Mouse (Mus musculus) limb, embryonic 13.5 days (tissue): ENCODE results near the gene Ms4a14. TPM values are rescaled to one million over a fixed set of nuclear protein-coding genes. Genes with fewer than 3 reads are reported as not detected.
A peak's percentile ranks its signal among the peaks of the same experiment; 100 is the strongest.
"Not testable (repeated sequence)": the region's sequence is repeated elsewhere in the genome, so short reads cannot be mapped to it uniquely, and the experiment has no call there.

Source experiments
- ATAC-seq: fragments of 200-750 bp; cut with Nextera tagmentation; 2 replicates; pipeline ENCODE4 v1.8.0; 2017; ENCODE audit warnings: low read depth, moderate number of reproducible peaks, moderate TSS enrichment; ENCODE audit not compliant: low FRiP score
- H3K27ac ChIP-seq: fragments of 300-500 bp; sonication (generic); 2 replicates; pipeline ENCODE4 v1.5.1; 2015; ENCODE audit warnings: inconsistent platforms, mild to moderate bottlenecking, moderate library complexity
- H3K27me3 ChIP-seq: fragments of 300-500 bp; sonication (generic); 2 replicates; pipeline ENCODE4 v1.6.1; 2015; ENCODE audit warnings: mild to moderate bottlenecking, inconsistent platforms
- H3K36me3 ChIP-seq: fragments of 300-500 bp; sonication (generic); 2 replicates; pipeline ENCODE4 v1.6.1; 2015; ENCODE audit warnings: inconsistent platforms, mild to moderate bottlenecking, moderate library complexity
- H3K4me1 ChIP-seq: fragments of 300-500 bp; sonication (generic); 2 replicates; pipeline ENCODE4 v1.6.1; 2015; ENCODE audit warnings: inconsistent platforms
- H3K4me2 ChIP-seq: fragments of 300-500 bp; sonication (generic); replicated peaks from 2 replicates; pipeline ENCODE4 v1.6.1; 2015; ENCODE audit warnings: inconsistent platforms, mild to moderate bottlenecking, moderate library complexity
- H3K4me3 ChIP-seq: fragments of 300-500 bp; sonication (generic); 2 replicates; pipeline ENCODE4 v1.5.1; 2015; ENCODE audit warnings: moderate library complexity, mild to moderate bottlenecking, inconsistent platforms
- H3K9ac ChIP-seq: fragments of 300-500 bp; sonication (generic); 2 replicates; pipeline ENCODE4 v1.6.1; 2015; ENCODE audit warnings: mild to moderate bottlenecking, inconsistent platforms
- H3K9me3 ChIP-seq: fragments of 300-500 bp; sonication (generic); 2 replicates; pipeline ENCODE4 v1.6.1; 2016; ENCODE audit warnings: inconsistent platforms
- WGBS: fragments of 180-500 bp; shearing (Covaris S2); methylation state at CpG from one replicate; pipeline ENCODE4 v1.1.7; 2015; 5-methylcytosine and 5-hydroxymethylcytosine counted together
- polyA plus RNA-seq: library from polyadenylated mRNA; unstranded; fragments of >200 nt; fragmentation: Nextera tagmentation; extraction: Ambion mirVana; gene quantifications from 2 replicates; pipeline ENCODE4 v1.2.1, GENCODE M21; 2015

Ms4a14 gene
- polyA plus RNA-seq, 1 experiment from 2014 or later = not detected

GRCm38 (mm10) chr19:11298939-11299338 is 15.3 kb downstream of the Ms4a14 start:
- no peak overlapping the region for H3K27ac ChIP-seq
- H3K4me2 ChIP-seq = no peak overlapping the region
- no peaks in the 10 kb centered on the region for H3K4me1 ChIP-seq
- no peaks in the 10 kb centered on the region for H3K9me3 ChIP-seq
- H3K9ac ChIP-seq = no peak overlapping the region
- ATAC-seq = no peak
- no peaks in the 10 kb centered on the region for H3K36me3 ChIP-seq
- WGBS = 63% methylated on average over 2 of the region's 2 CpGs
- H3K4me3 ChIP-seq = no peak overlapping the region
- no peaks in the 10 kb centered on the region for H3K27me3 ChIP-seq

DNA sequence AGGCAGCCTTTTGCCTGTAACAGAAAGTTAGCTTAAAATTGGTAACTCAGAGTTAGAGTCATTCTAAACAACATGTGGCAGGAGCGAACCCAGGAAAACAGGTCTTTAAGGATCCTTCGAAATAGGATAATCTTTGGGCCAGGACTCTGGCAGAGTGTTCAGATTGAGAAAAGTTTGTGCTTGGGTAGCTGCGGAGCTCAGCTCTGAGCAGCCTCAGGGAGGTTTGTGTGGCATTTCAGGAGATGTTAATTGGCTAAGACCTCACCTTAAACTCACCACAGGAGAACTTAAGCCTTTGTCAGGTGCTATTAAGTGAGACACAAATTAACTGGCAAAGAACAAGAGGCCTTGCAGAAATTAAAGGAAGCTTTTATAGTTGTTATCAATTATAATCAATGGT is 20.6 kb downstream of the Ms4a14 start:
- 10% methylated on average over 3 of the region's 3 CpGs for WGBS

DNA sequence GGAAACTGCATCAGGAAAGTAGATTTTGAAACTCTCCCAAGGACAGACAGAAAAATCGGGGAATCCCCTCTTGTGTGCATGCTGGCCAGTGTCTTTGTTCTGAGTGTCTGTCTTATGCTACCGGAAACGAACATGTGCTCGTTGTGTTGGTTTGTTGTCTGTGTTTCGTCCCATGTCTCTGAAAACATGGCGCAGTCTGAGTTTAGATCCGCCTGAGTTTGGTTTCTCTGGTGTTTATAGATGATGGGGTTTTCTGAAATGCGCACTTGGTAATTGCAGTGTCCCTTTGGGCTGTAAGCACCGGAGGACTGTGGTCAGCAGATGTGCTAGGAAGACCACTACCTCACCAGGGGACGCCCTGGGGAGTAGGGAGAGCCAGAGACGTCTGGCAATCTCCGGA is 21.3 kb downstream of the Ms4a14 start:
- H3K4me2 ChIP-seq = peak overlapping the region; percentile 65
- no peaks in the 10 kb centered on the region for H3K27me3 ChIP-seq
- no peaks in the 10 kb centered on the region for H3K9me3 ChIP-seq
- no peak overlapping the region; the same call in 1 of the 2 replicates for H3K27ac ChIP-seq
- no peak for ATAC-seq
- H3K4me1 ChIP-seq = no peaks in the 10 kb centered on the region
- H3K4me3 ChIP-seq = peak overlapping the region; percentile 45
- H3K9ac ChIP-seq = peak overlapping the region; percentile 51
- 12% methylated on average over 12 of the region's 12 CpGs for whole genome bisulfite sequencing
- no peaks in the 10 kb centered on the region for H3K36me3 ChIP-seq

More for the DNA sequence above, 20.6 kb downstream of the Ms4a14 start:
- not testable (repeated sequence) for H3K9me3 ChIP-seq, H3K27ac ChIP-seq, ATAC-seq, H3K36me3 ChIP-seq, H3K9ac ChIP-seq, H3K4me1 ChIP-seq, H3K27me3 ChIP-seq
- peak overlapping the region; percentile 65 for H3K4me2 ChIP-seq
- H3K4me3 ChIP-seq = peak overlapping the region; percentile 45

DNA sequence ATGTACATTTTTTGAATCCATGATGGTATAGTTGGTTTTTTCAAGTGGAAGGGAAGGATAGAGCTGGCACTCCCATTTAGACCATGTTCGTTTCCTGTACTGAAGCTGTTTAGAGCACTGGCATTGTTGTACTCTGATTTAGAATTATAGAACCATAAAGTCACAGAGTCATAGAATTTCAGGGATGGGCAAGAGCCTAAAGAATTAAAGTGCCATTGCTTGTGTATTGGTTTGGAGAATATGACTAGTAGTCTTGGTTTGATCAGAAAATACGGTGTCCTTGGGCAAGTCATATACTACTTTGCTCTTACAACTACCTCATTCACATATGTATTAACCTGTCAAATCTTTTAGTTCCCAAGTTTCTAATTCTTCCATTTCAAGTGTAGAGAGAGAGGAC is 30.5 kb downstream of the Ms4a14 start, which contains the start of gene Ms4a5:
Ms4a5 (minus strand) TSS at position 101 of the 400 bp plus-strand sequence.
- no peaks in the 10 kb centered on the region for H3K27me3 ChIP-seq
- ATAC-seq = no peak
- no peaks in the 10 kb centered on the region for H3K9me3 ChIP-seq
- no peak within 1 kb of the TSS for H3K9ac ChIP-seq
- no peak within 1 kb of the TSS for H3K4me3 ChIP-seq
- H3K4me2 ChIP-seq = no peak within 1 kb of the TSS
- H3K36me3 ChIP-seq = no peaks in the 10 kb centered on the region
- no peaks in the 10 kb centered on the region for H3K4me1 ChIP-seq
- no peak within 1 kb of the TSS for H3K27ac ChIP-seq
- 93% methylated on average over 2 of the region's 2 CpGs for WGBS

GRCm38 (mm10) chr19:11280223-11280622 is 34.0 kb downstream of the Ms4a14 start:
- Histone ChIP-seq H3K9me3 (no peaks in the 10 kb centered on the region), H3K36me3 (no peaks in the 10 kb centered on the region), H3K27me3 (no peaks in the 10 kb centered on the region), H3K4me2 (no peak overlapping the region), H3K4me1 (no peaks in the 10 kb centered on the region), H3K4me3 (no peak overlapping the region), H3K27ac (no peak overlapping the region), H3K9ac (no peak overlapping the region)
- WGBS = 82% methylated on average over 3 of the region's 3 CpGs
- ATAC-seq = no peak

GRCm38 (mm10) chr19:11276431-11276830 is 37.8 kb downstream of the Ms4a14 start:
- ATAC-seq = no peak
- Histone ChIP-seq H3K4me3 (no peak overlapping the region), H3K9ac (no peak overlapping the region), H3K27ac (no peak overlapping the region), H3K4me2 (no peak overlapping the region), H3K9me3 (no peaks in the 10 kb centered on the region), H3K4me1 (no peaks in the 10 kb centered on the region), H3K27me3 (no peaks in the 10 kb centered on the region), H3K36me3 (no peaks in the 10 kb centered on the region)
- 62% methylated on average over 5 of the region's 5 CpGs for WGBS

- Histone ChIP-seq H3K27ac (no peak overlapping the region), H3K27me3 (no peaks in the 10 kb centered on the region), H3K9me3 (no peaks in the 10 kb centered on the region), H3K4me2 (no peak overlapping the region), H3K4me1 (no peaks in the 10 kb centered on the region), H3K4me3 (no peak overlapping the region), H3K9ac (no peak overlapping the region), H3K36me3 (no peaks in the 10 kb centered on the region)
- 73% methylated on average over 4 of the region's 4 CpGs for WGBS
- no peak for ATAC-seq
Observed at GRCm38 (mm10) chr19:11266956-11267355, 47.3 kb downstream of the Ms4a14 start.

- no peak for ATAC-seq
- no peaks in the 10 kb centered on the region for H3K27me3 ChIP-seq
- no peak within 1 kb of the TSS for H3K4me3 ChIP-seq
- H3K36me3 ChIP-seq = no peaks in the 10 kb centered on the region
- H3K9me3 ChIP-seq = no peaks in the 10 kb centered on the region
- H3K4me2 ChIP-seq = no peak within 1 kb of the TSS
- H3K4me1 ChIP-seq = no peaks in the 10 kb centered on the region
- H3K9ac ChIP-seq = no peak within 1 kb of the TSS
- no peak within 1 kb of the TSS for H3K27ac ChIP-seq
- WGBS = 86% methylated on average over 8 of the region's 8 CpGs
Observed at GRCm38 (mm10) chr19:11266052-11266845, 48.0 kb downstream of the Ms4a14 start, which contains the start of gene Ms4a1. Gene Ms4a1, minus strand, starts transcription at chr19:11266241.

GRCm38 (mm10) chr19:11264602-11265185 is 49.6 kb downstream of the Ms4a14 start:
- Histone ChIP-seq H3K4me3 (no peak overlapping the region), H3K36me3 (no peaks in the 10 kb centered on the region), H3K9ac (no peak overlapping the region), H3K27me3 (no peaks in the 10 kb centered on the region), H3K27ac (no peak overlapping the region), H3K4me2 (no peak overlapping the region), H3K9me3 (no peaks in the 10 kb centered on the region), H3K4me1 (no peaks in the 10 kb centered on the region)
- no peak for ATAC-seq
- WGBS = 86% methylated on average over 9 of the region's 9 CpGs

DNA sequence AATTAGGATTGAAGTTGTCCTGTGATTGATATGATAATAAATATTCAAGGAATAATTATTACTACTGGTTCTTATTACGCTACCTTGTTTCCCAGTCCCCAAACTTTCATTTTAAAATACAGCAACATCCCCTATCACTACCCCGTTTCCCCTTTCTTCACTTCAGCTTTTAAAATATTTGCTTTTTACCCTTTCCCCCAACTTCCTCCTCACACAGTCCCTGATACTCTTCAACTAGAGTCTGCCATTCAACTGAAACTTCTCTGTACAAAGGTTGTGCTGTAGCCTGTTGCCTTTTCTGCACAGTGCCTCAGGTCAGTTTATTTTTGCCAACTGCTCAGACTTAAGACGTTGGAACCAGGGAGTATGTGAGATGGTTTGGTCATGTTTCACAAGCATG is 50.7 kb downstream of the Ms4a14 start:
- whole genome bisulfite sequencing = 87% methylated on average over 3 of the region's 3 CpGs
- no peaks in the 10 kb centered on the region for H3K9me3 ChIP-seq
- no peak overlapping the region for H3K4me2 ChIP-seq
- no peaks in the 10 kb centered on the region for H3K4me1 ChIP-seq
- H3K36me3 ChIP-seq = no peaks in the 10 kb centered on the region
- no peak for ATAC-seq
- H3K27me3 ChIP-seq = no peaks in the 10 kb centered on the region
- no peak overlapping the region for H3K4me3 ChIP-seq
- H3K9ac ChIP-seq = no peak overlapping the region
- no peak overlapping the region for H3K27ac ChIP-seq

- not testable (repeated sequence) for H3K27me3 ChIP-seq, H3K9ac ChIP-seq, H3K9me3 ChIP-seq, ATAC-seq, H3K4me1 ChIP-seq, H3K27ac ChIP-seq, H3K36me3 ChIP-seq, H3K4me2 ChIP-seq, H3K4me3 ChIP-seq
- 75% methylated on average over 4 of the region's 4 CpGs for WGBS
Observed at GRCm38 (mm10) chr19:11262932-11263331, 51.3 kb downstream of the Ms4a14 start.

DNA sequence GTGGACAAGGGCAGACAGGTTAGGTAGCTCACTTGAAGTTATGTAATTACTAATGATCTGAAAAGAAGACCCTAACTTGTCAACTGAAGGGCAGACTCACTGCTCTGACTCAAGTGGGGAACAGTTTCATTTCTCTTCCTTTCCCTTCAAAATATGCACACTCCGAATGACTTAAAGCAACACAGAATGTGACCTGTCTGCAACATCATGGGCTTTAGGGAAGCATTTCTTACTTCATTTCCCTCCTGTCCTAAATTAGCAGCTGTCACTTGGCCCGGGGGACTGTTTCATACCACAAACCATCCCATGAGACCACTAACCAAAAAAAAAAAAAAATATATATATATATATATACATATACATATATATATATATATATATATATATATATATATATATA is 52.7 kb downstream of the Ms4a14 start:
- no peak overlapping the region for H3K4me3 ChIP-seq

More for the DNA sequence above, 52.7 kb downstream of the Ms4a14 start:
- Histone ChIP-seq H3K9ac (no peak overlapping the region), H3K4me1 (no peaks in the 10 kb centered on the region), H3K9me3 (no peaks in the 10 kb centered on the region), H3K36me3 (no peaks in the 10 kb centered on the region), H3K27me3 (no peaks in the 10 kb centered on the region), H3K27ac (no peak overlapping the region), H3K4me2 (no peak overlapping the region)
- ATAC-seq = no peak
- 83% methylated on average over 2 of the region's 2 CpGs for WGBS
